Mouse (Mus musculus) liver, adult 2 months (tissue): ENCODE results near the gene Hspb2. TPM values are rescaled to one million over a fixed set of nuclear protein-coding genes. Genes with fewer than 3 reads are reported as not detected.

Experiments
- DNase-seq: peaks from one replicate; pipeline ENCODE4 v3.0.0-alpha.2; 2011; ENCODE audit warnings: low read depth, low spot score; ENCODE audit errors: extremely low read depth
- H3K27ac ChIP-seq: fragments of 200-500 bp; replicated peaks from 2 replicates; pipeline ENCODE4 v1.5.1; 2012; ENCODE audit warnings: low read depth, mild to moderate bottlenecking, control low read depth, inconsistent platforms, low read length; ENCODE audit not compliant: insufficient read depth
- H3K27me3 ChIP-seq: fragments of 200-500 bp; 2 replicates; pipeline ENCODE4 v1.6.1; 2012; ENCODE audit warnings: mild to moderate bottlenecking, moderate library complexity, low read length, inconsistent platforms; ENCODE audit not compliant: control insufficient read depth, insufficient read depth
- H3K36me3 ChIP-seq: fragments of 200-500 bp; 2 replicates; pipeline ENCODE4 v1.6.1; 2012; ENCODE audit warnings: low read length, inconsistent platforms; ENCODE audit not compliant: control insufficient read depth, insufficient read depth
- H3K4me1 ChIP-seq: fragments of 200-500 bp; 2 replicates; pipeline ENCODE4 v1.6.1; 2011; ENCODE audit warnings: low read length; ENCODE audit not compliant: control insufficient read depth, insufficient read depth
- H3K4me3 ChIP-seq: fragments of 200-500 bp; 2 replicates; pipeline ENCODE4 v1.5.1; 2011; ENCODE audit warnings: low read depth, mild to moderate bottlenecking, control low read depth, low read length, moderate library complexity; ENCODE audit not compliant: insufficient read depth
- H3K79me2 ChIP-seq: fragments of 200-500 bp; 2 replicates; pipeline ENCODE4 v1.6.1; 2012; ENCODE audit warnings: inconsistent platforms, mild to moderate bottlenecking, low read length, moderate library complexity; ENCODE audit not compliant: control insufficient read depth, insufficient read depth
- H3K9ac ChIP-seq: fragments of 200-500 bp; 2 replicates; pipeline ENCODE4 v1.6.1; 2012; ENCODE audit warnings: low read depth, mild to moderate bottlenecking, control low read depth, inconsistent platforms, low read length
- CTCF ChIP-seq: fragments of 200-500 bp; IDR thresholded peaks from 2 replicates; pipeline ENCODE4 v1.5.1; 2011; ENCODE audit warnings: low read depth, low read length, control low read depth
- POLR2A ChIP-seq: fragments of 200-500 bp; IDR thresholded peaks from 2 replicates; pipeline ENCODE4 v1.6.1; 2011; ENCODE audit warnings: low read length, control low read depth; ENCODE audit not compliant: insufficient read depth; ENCODE audit errors: extremely low read depth
- WGBS: fragments of 180-500 bp; shearing (Covaris S2); methylation state at CpG from one replicate; pipeline ENCODE4 v1.1.7; 2018; 5-methylcytosine and 5-hydroxymethylcytosine counted together
- polyA plus RNA-seq: library from polyadenylated mRNA; depleted of rRNA; stranded (reverse); fragments of >200 nt; gene quantifications from 2 replicates; pipeline ENCODE4 v1.2.3, GENCODE M21; 2012
- total RNA-seq: library from RNA; depleted of rRNA; stranded (reverse); fragments of >200 nt; gene quantifications from 2 replicates; pipeline ENCODE4 v1.2.3, GENCODE M21; 2014

The Hspb2 gene
- total and polyA plus RNA-seq, 2 experiments: 0.55 to 1.1 TPM

- TF ChIP-seq POLR2A (no peak), CTCF (no peak)
- peaks cover 5% of the 10 kb centered on the region for H3K27me3 ChIP-seq
These were observed 26.1 kb downstream of the Hspb2 start for GRCm38 (mm10) chr9:50725921-50726590.

GRCm38 (mm10) chr9:50724661-50725330 lies 27.4 kb downstream of the Hspb2 start:
- TF ChIP-seq CTCF: no peak
- TF ChIP-seq POLR2A: no peak
- H3K27me3 ChIP-seq: peaks cover 5% of the 10 kb centered on the region
- H3K79me2 ChIP-seq: no peaks in the 10 kb centered on the region
- no peak overlapping the region for H3K9ac ChIP-seq
- no peak overlapping the region for H3K27ac ChIP-seq
- DNase-seq: peak; percentile 55
- H3K4me3 ChIP-seq: no peak overlapping the region
- 18% methylated on average over 3 of the region's 3 CpGs for WGBS
- peaks cover 12% of the 10 kb centered on the region for H3K4me1 ChIP-seq
- no peaks in the 10 kb centered on the region for H3K36me3 ChIP-seq

More at GRCm38 (mm10) chr9:50725921-50726590, 26.1 kb downstream of the Hspb2 start:
- no peaks in the 10 kb centered on the region for H3K79me2 ChIP-seq
- 77% methylated on average over 8 of the region's 8 CpGs for WGBS
- H3K36me3 ChIP-seq: no peaks in the 10 kb centered on the region
- no peak for DNase-seq
- H3K9ac ChIP-seq: no peak overlapping the region
- peaks cover 12% of the 10 kb centered on the region for H3K4me1 ChIP-seq
- H3K27ac ChIP-seq: no peak overlapping the region
- H3K4me3 ChIP-seq: no peak overlapping the region

GRCm38 (mm10) chr9:50724147-50724546 lies 28.0 kb downstream of the Hspb2 start:
- WGBS: 65% methylated on average over 2 of the region's 2 CpGs
- no peak overlapping the region for H3K9ac ChIP-seq
- H3K4me1 ChIP-seq: peaks cover 12% of the 10 kb centered on the region
- no peak overlapping the region for H3K27ac ChIP-seq
- no peak for DNase-seq
- no peaks in the 10 kb centered on the region for H3K36me3 ChIP-seq
- no peak overlapping the region for H3K4me3 ChIP-seq
- no peaks in the 10 kb centered on the region for H3K79me2 ChIP-seq
- TF ChIP-seq POLR2A (no peak), CTCF (no peak)
- H3K27me3 ChIP-seq: peaks cover 5% of the 10 kb centered on the region

GRCm38 (mm10) chr9:50723406-50723805 lies 28.7 kb downstream of the Hspb2 start:
- peak overlapping the region; percentile 22 for H3K27ac ChIP-seq
- H3K9ac ChIP-seq: peak overlapping the region; percentile 26
- peaks cover 12% of the 10 kb centered on the region for H3K4me1 ChIP-seq
- no peaks in the 10 kb centered on the region for H3K36me3 ChIP-seq
- no peaks in the 10 kb centered on the region for H3K79me2 ChIP-seq
- peak; percentile 86 for DNase-seq
- WGBS: 11% methylated on average over 7 of the region's 7 CpGs
- TF ChIP-seq CTCF (no peak), POLR2A (no peak)
- peaks cover 5% of the 10 kb centered on the region for H3K27me3 ChIP-seq
- H3K4me3 ChIP-seq: no peak overlapping the region

GRCm38 (mm10) chr9:50722451-50722911 lies 29.7 kb downstream of the Hspb2 start:
- H3K9ac ChIP-seq: no peak overlapping the region
- H3K36me3 ChIP-seq: no peaks in the 10 kb centered on the region
- no peaks in the 10 kb centered on the region for H3K79me2 ChIP-seq
- no peak overlapping the region for H3K27ac ChIP-seq
- peaks cover 8% of the 10 kb centered on the region for H3K4me1 ChIP-seq
- 77% methylated on average over 8 of the region's 8 CpGs for WGBS
- TF ChIP-seq CTCF (no peak), POLR2A (no peak)
- H3K4me3 ChIP-seq: no peak overlapping the region
- H3K27me3 ChIP-seq: no peaks in the 10 kb centered on the region
- DNase-seq: no peak

GRCm38 (mm10) chr9:50721061-50721460 lies 31.1 kb downstream of the Hspb2 start:
- DNase-seq: no peak
- Histone ChIP-seq H3K79me2 (no peaks in the 10 kb centered on the region), H3K9ac (no peak overlapping the region), H3K27me3 (no peaks in the 10 kb centered on the region), H3K4me1 (peaks cover 8% of the 10 kb centered on the region), H3K27ac (no peak overlapping the region), H3K36me3 (no peaks in the 10 kb centered on the region), H3K4me3 (no peak overlapping the region)
- TF ChIP-seq POLR2A (no peak), CTCF (no peak)
- WGBS: 64% methylated on average over 12 of the region's 12 CpGs
